Mouse (Mus musculus): ENCODE results near the gene Epo.

Gene Epo

GRCm38 (mm10) chr5:137518436-137518835 lies 14.6 kb downstream of the Epo start, which contains the start of gene Gigyf1:
Gene Gigyf1, plus strand, starts transcription at chr5:137518548.
- peak; percentile 49 for DNase-seq

- DNase-seq, result no peak
Measured at GRCm38 (mm10) chr5:137514811-137515210, 18.2 kb downstream of the Epo start.

- DNase-seq, result no peak
Measured at GRCm38 (mm10) chr5:137513951-137514721, 18.9 kb downstream of the Epo start.

- peak; percentile 43 for DNase-seq
Measured at GRCm38 (mm10) chr5:137512847-137513794, 19.9 kb downstream of the Epo start.

- no peak for DNase-seq
Measured at GRCm38 (mm10) chr5:137511706-137512105, 21.3 kb downstream of the Epo start.

GRCm38 (mm10) chr5:137510573-137511390 lies 22.3 kb downstream of the Epo start:
- no peak for DNase-seq

GRCm38 (mm10) chr5:137510014-137510501 lies 23.0 kb downstream of the Epo start:
- DNase-seq, result peak; percentile 74

GRCm38 (mm10) chr5:137504041-137504440 lies 29.0 kb downstream of the Epo start:
- DNase-seq, result peak; percentile 46

- peak; percentile 91 for DNase-seq
Measured at GRCm38 (mm10) chr5:137502667-137503110, 30.4 kb downstream of the Epo start.

- peak; percentile 100 for DNase-seq
Measured at GRCm38 (mm10) chr5:137501709-137502666, 31.1 kb downstream of the Epo start, which contains the start of gene Pop7. Gene Pop7, minus strand, starts transcription at chr5:137502518.

GRCm38 (mm10) chr5:137500186-137500585 lies 32.9 kb downstream of the Epo start:
- no peak for DNase-seq

GRCm38 (mm10) chr5:137493831-137494230 lies 39.2 kb downstream of the Epo start:
- no peak for DNase-seq

GRCm38 (mm10) chr5:137491559-137491958 lies 41.5 kb downstream of the Epo start:
- no peak for DNase-seq

GRCm38 (mm10) chr5:137487616-137488015 lies 45.4 kb downstream of the Epo start:
- DNase-seq, result peak; percentile 23

- DNase-seq, result no peak
Measured at GRCm38 (mm10) chr5:137485851-137486155, 47.2 kb downstream of the Epo start.

- no peak for DNase-seq
Measured at GRCm38 (mm10) chr5:137485071-137485850, 47.8 kb downstream of the Epo start.

- DNase-seq, result peak; percentile 61
Measured at GRCm38 (mm10) chr5:137481897-137482296, 51.1 kb downstream of the Epo start.

- DNase-seq, result peak; percentile 70
Measured at GRCm38 (mm10) chr5:137481138-137481537, 51.9 kb downstream of the Epo start.

GRCm38 (mm10) chr5:137476964-137477363 lies 56.1 kb downstream of the Epo start, which contains the start of gene Zan:
Gene Zan, minus strand, starts transcription at chr5:137477064.
- DNase-seq, result no peak

GRCm38 (mm10) chr5:137474351-137474750 lies 58.7 kb downstream of the Epo start:
- no peak for DNase-seq
